Mouse (Mus musculus) forebrain, embryonic 12.5 days (tissue): ENCODE results near the gene Gimap8. TPM values are rescaled to one million over a fixed set of nuclear protein-coding genes. Genes with fewer than 3 reads are reported as not detected.
"Not testable (repeated sequence)": the region's sequence is repeated elsewhere in the genome, so short reads cannot be mapped to it uniquely, and the experiment has no call there.

Source experiments
- ATAC-seq: fragments of 200-750 bp; cut with Nextera tagmentation; 2 replicates; pipeline ENCODE4 v1.8.0; 2017; ENCODE audit warnings: moderate TSS enrichment; ENCODE audit not compliant: low FRiP score
- H3K27ac ChIP-seq: fragments of 300-500 bp; sonication (generic); 2 replicates; pipeline ENCODE4 v1.5.1; 2016; ENCODE audit warnings: mild to moderate bottlenecking
- H3K27me3 ChIP-seq: fragments of 300-500 bp; sonication (generic); 2 replicates; pipeline ENCODE4 v1.6.1; 2016; ENCODE audit warnings: mild to moderate bottlenecking
- H3K36me3 ChIP-seq: fragments of 300-500 bp; sonication (generic); replicated peaks from 2 replicates; pipeline ENCODE4 v1.6.1; 2016; ENCODE audit warnings: mild to moderate bottlenecking
- H3K4me1 ChIP-seq: fragments of 300-500 bp; sonication (generic); 2 replicates; pipeline ENCODE4 v1.6.1; 2016
- H3K4me2 ChIP-seq: fragments of 300-500 bp; sonication (generic); 2 replicates; pipeline ENCODE4 v1.6.1; 2016; ENCODE audit warnings: mild to moderate bottlenecking, moderate library complexity
- H3K4me3 ChIP-seq: fragments of 300-500 bp; sonication (generic); replicated peaks from 2 replicates; pipeline ENCODE4 v1.5.1; 2016; ENCODE audit warnings: mild to moderate bottlenecking
- H3K9ac ChIP-seq: fragments of 300-500 bp; sonication (generic); 2 replicates; pipeline ENCODE4 v1.6.1; 2016; ENCODE audit warnings: mild to moderate bottlenecking
- H3K9me3 ChIP-seq: fragments of 300-500 bp; sonication (generic); 2 replicates; pipeline ENCODE4 v1.6.1; 2016
- WGBS: fragments of 180-500 bp; shearing (Covaris S2); methylation state at CpG from one replicate; pipeline ENCODE4 v1.1.7; 2016; 5-methylcytosine and 5-hydroxymethylcytosine counted together
- polyA plus RNA-seq: library from polyadenylated mRNA; unstranded; fragments of >200 nt; fragmentation: Nextera tagmentation; extraction: Ambion mirVana; gene quantifications from 2 replicates; pipeline ENCODE4 v1.2.1, GENCODE M21; 2016

Gimap8 gene
- 0.36 TPM in 2 replicates for polyA plus RNA-seq

- no peak within 1 kb of the TSS for H3K4me2 ChIP-seq
- H3K27me3 ChIP-seq: 0 out of 2 replicates have a peak, but pooled peaks cover 4% of the 10 kb centered on the region
- H3K27ac ChIP-seq: no peak within 1 kb of the TSS
- 60% methylated on average over 3 of the region's 3 CpGs for WGBS
- no peak within 1 kb of the TSS for H3K9ac ChIP-seq
- H3K36me3 ChIP-seq: no peaks in the 10 kb centered on the region
- H3K9me3 ChIP-seq: no peaks in the 10 kb centered on the region
- H3K4me1 ChIP-seq: no peaks in the 10 kb centered on the region
- ATAC-seq: no peak
- no peak within 1 kb of the TSS for H3K4me3 ChIP-seq
Measured at GRCm38 (mm10) chr6:48646995-48647394, at the start of gene Gimap8. TSS of gene Gimap8 (plus strand) at chr6:48647234.

- peaks cover 21% of the 10 kb centered on the region for H3K9me3 ChIP-seq
- no peak overlapping the region for H3K4me3 ChIP-seq
- peaks cover 46% of the 10 kb centered on the region for H3K36me3 ChIP-seq
- H3K27me3 ChIP-seq: no peaks in the 10 kb centered on the region
- peak overlapping the region; percentile 85; the same call in 1 of the 2 replicates for H3K27ac ChIP-seq
- ATAC-seq: no peak
- no peak overlapping the region for H3K4me2 ChIP-seq
- peaks cover 18% of the 10 kb centered on the region for H3K4me1 ChIP-seq
- WGBS: 92% methylated on average over 1 of the region's 1 CpGs
- no peak overlapping the region for H3K9ac ChIP-seq
Measured at GRCm38 (mm10) chr6:48600594-48600993, 46.4 kb upstream of the Gimap8 start.

GRCm38 (mm10) chr6:48601271-48602079 is 45.6 kb upstream of the Gimap8 start, which contains the start of gene Zfp775:
TSS of gene Zfp775 (plus strand) at chr6:48602063.
- Histone ChIP-seq H3K9ac (peak within 1 kb of the TSS; percentile 82), H3K4me2 (peak within 1 kb of the TSS; percentile 90), H3K9me3 (peaks cover 15% of the 10 kb centered on the region), H3K4me1 (peaks cover 18% of the 10 kb centered on the region), H3K27ac (peak within 1 kb of the TSS; percentile 85), H3K4me3 (peak within 1 kb of the TSS; percentile 72), H3K36me3 (peaks cover 37% of the 10 kb centered on the region), H3K27me3 (no peaks in the 10 kb centered on the region)
- ATAC-seq: peak; percentile 99
- 4% methylated on average over 42 of the region's 42 CpGs for whole genome bisulfite sequencing

- H3K27ac ChIP-seq: peak overlapping the region; percentile 80
- no peaks in the 10 kb centered on the region for H3K27me3 ChIP-seq
- peaks cover 7% of the 10 kb centered on the region for H3K9me3 ChIP-seq
- peak overlapping the region; percentile 90 for H3K4me2 ChIP-seq
- peak overlapping the region; percentile 72 for H3K4me3 ChIP-seq
- peak overlapping the region; percentile 82 for H3K9ac ChIP-seq
- peak; percentile 84 for ATAC-seq
- peaks cover 18% of the 10 kb centered on the region for H3K4me1 ChIP-seq
- WGBS: 1% methylated on average over 28 of the region's 28 CpGs
- H3K36me3 ChIP-seq: peaks cover 30% of the 10 kb centered on the region
Measured at GRCm38 (mm10) chr6:48602080-48602741, 44.8 kb upstream of the Gimap8 start.

GRCm38 (mm10) chr6:48608124-48608523 is 38.9 kb upstream of the Gimap8 start:
- Histone ChIP-seq H3K4me2 (no peak overlapping the region), H3K4me3 (no peak overlapping the region), H3K9me3 (no peaks in the 10 kb centered on the region), H3K4me1 (no peaks in the 10 kb centered on the region; the same call in 1 of the 2 replicates), H3K27me3 (no peaks in the 10 kb centered on the region), H3K36me3 (peaks cover 5% of the 10 kb centered on the region), H3K9ac (no peak overlapping the region), H3K27ac (no peak overlapping the region)
- 71% methylated on average over 2 of the region's 2 CpGs for WGBS
- no peak for ATAC-seq

- Histone ChIP-seq H3K9me3 (no peaks in the 10 kb centered on the region), H3K36me3 (peaks cover 18% of the 10 kb centered on the region), H3K9ac (no peak overlapping the region), H3K27ac (no peak overlapping the region), H3K4me3 (no peak overlapping the region), H3K4me2 (no peak overlapping the region), H3K4me1 (no peaks in the 10 kb centered on the region; the same call in 1 of the 2 replicates), H3K27me3 (no peaks in the 10 kb centered on the region)
- WGBS: 78% methylated on average over 7 of the region's 7 CpGs
- no peak for ATAC-seq
Measured at GRCm38 (mm10) chr6:48609512-48609911, 37.5 kb upstream of the Gimap8 start.

- no peak for ATAC-seq
- Histone ChIP-seq H3K4me3 (no peak overlapping the region), H3K4me2 (no peak overlapping the region), H3K4me1 (no peaks in the 10 kb centered on the region; the same call in 1 of the 2 replicates), H3K36me3 (peaks cover 24% of the 10 kb centered on the region), H3K27me3 (no peaks in the 10 kb centered on the region), H3K9me3 (no peaks in the 10 kb centered on the region), H3K9ac (no peak overlapping the region), H3K27ac (no peak overlapping the region)
- WGBS: 88% methylated on average over 3 of the region's 3 CpGs
Measured at GRCm38 (mm10) chr6:48610657-48611056, 36.4 kb upstream of the Gimap8 start.

- no peak overlapping the region for H3K27ac ChIP-seq
- no peaks in the 10 kb centered on the region; the same call in 1 of the 2 replicates for H3K4me1 ChIP-seq
- no peak overlapping the region for H3K9ac ChIP-seq
- no peaks in the 10 kb centered on the region for H3K9me3 ChIP-seq
- no peaks in the 10 kb centered on the region for H3K27me3 ChIP-seq
- H3K4me3 ChIP-seq: no peak overlapping the region
- no peak overlapping the region for H3K4me2 ChIP-seq
- ATAC-seq: no peak
- H3K36me3 ChIP-seq: peaks cover 31% of the 10 kb centered on the region
- WGBS: 90% methylated on average over 4 of the region's 4 CpGs
Measured at GRCm38 (mm10) chr6:48613464-48613863, 33.6 kb upstream of the Gimap8 start.

- Histone ChIP-seq H3K36me3 (peaks cover 38% of the 10 kb centered on the region), H3K4me3 (no peak overlapping the region), H3K4me2 (no peak overlapping the region), H3K27me3 (no peaks in the 10 kb centered on the region), H3K27ac (no peak overlapping the region), H3K4me1 (no peaks in the 10 kb centered on the region), H3K9ac (no peak overlapping the region), H3K9me3 (no peaks in the 10 kb centered on the region)
- 93% methylated on average over 5 of the region's 5 CpGs for whole genome bisulfite sequencing
- ATAC-seq: no peak
Measured at GRCm38 (mm10) chr6:48614756-48615155, 32.3 kb upstream of the Gimap8 start.

- Histone ChIP-seq H3K9ac (no peak overlapping the region), H3K4me3 (no peak overlapping the region), H3K9me3 (no peaks in the 10 kb centered on the region), H3K27ac (no peak overlapping the region), H3K36me3 (peaks cover 33% of the 10 kb centered on the region), H3K27me3 (peaks cover under 1% of the 10 kb centered on the region), H3K4me1 (no peaks in the 10 kb centered on the region), H3K4me2 (no peak overlapping the region)
- no peak for ATAC-seq
- WGBS: 94% methylated on average over 30 of the region's 30 CpGs
Measured at GRCm38 (mm10) chr6:48620031-48620430, 27.0 kb upstream of the Gimap8 start.

- WGBS: 87% methylated on average over 8 of the region's 8 CpGs
- not testable (repeated sequence) for ATAC-seq, H3K4me3 ChIP-seq
Measured at GRCm38 (mm10) chr6:48622186-48622843, 24.7 kb upstream of the Gimap8 start.

GRCm38 (mm10) chr6:48623460-48623859 is 23.6 kb upstream of the Gimap8 start:
- peaks cover 24% of the 10 kb centered on the region for H3K36me3 ChIP-seq
- peaks cover 14% of the 10 kb centered on the region for H3K4me1 ChIP-seq
- peaks cover 33% of the 10 kb centered on the region for H3K27me3 ChIP-seq
- ATAC-seq: no peak
- no peak overlapping the region for H3K4me3 ChIP-seq
- no peak overlapping the region for H3K4me2 ChIP-seq
- 24% methylated on average over 1 of the region's 1 CpGs for WGBS
- no peak overlapping the region for H3K9ac ChIP-seq
- no peaks in the 10 kb centered on the region for H3K9me3 ChIP-seq
- no peak overlapping the region for H3K27ac ChIP-seq

More at GRCm38 (mm10) chr6:48622186-48622843, 24.7 kb upstream of the Gimap8 start:
- Histone ChIP-seq H3K27me3 (peaks cover 22% of the 10 kb centered on the region), H3K36me3 (peaks cover 28% of the 10 kb centered on the region), H3K4me1 (peaks cover 10% of the 10 kb centered on the region)
- H3K9ac ChIP-seq, H3K27ac ChIP-seq, H3K4me2 ChIP-seq, H3K9me3 ChIP-seq: not testable (repeated sequence)
